Comparison of ENCODE assay signal across 7 mouse cellular contexts in the genomic region with DNA sequence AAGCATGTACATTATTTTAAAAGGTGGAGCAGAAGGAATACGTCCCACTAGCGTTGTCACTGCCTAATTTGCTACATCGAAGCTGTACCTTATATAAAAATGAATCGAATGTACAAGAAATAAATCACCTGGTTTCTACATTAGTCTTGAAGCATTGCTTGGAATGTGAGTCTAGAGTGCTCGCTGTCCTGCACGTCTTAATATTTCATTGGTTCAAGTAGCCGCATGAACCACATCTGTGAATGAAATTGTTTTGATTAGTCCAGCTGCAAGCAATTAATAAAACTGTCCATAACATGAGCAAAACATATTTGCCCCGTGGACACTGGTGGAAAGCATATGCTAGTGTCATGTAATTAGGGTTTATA.
DNase-seq lines count a peak whose midpoint lies in the region; ATAC-seq and TF ChIP-seq lines count a peak whose summit lies in the region.

No protein-coding gene starts in this region.

- H3K4me3 ChIP-seq in lung, embryonic 14.5 days (ENCODE audit: low read depth, low read length): peak overlapping the region; percentile 34
- H3K4me3 ChIP-seq in forebrain, embryonic 13.5 days: peak overlapping the region; percentile 59
- H3K4me3 ChIP-seq in intestine, postnatal 0 days (ENCODE audit: low read depth, low read length): peak overlapping the region; percentile 26
- H3K4me3 ChIP-seq in neural tube, embryonic 15.5 days (replicated peaks): peak overlapping the region; percentile 61

- H3K4me1 ChIP-seq in lung, embryonic 14.5 days (ENCODE audit: insufficient read depth): no peaks in the 10 kb centered on the region; the same call in 1 of the 2 replicates
- peaks cover 7% of the 10 kb centered on the region; the same call in 1 of the 2 replicates for H3K4me1 ChIP-seq in forebrain, embryonic 13.5 days
- H3K4me1 ChIP-seq in intestine, postnatal 0 days (replicated peaks; ENCODE audit: control insufficient read depth, insufficient read depth, low read length): no peaks in the 10 kb centered on the region
- peaks cover 9% of the 10 kb centered on the region for H3K4me1 ChIP-seq in neural tube, embryonic 15.5 days

- no peak overlapping the region for H3K27ac ChIP-seq in lung, embryonic 14.5 days (ENCODE audit: low read depth)
- H3K27ac ChIP-seq in forebrain, embryonic 13.5 days: no peak overlapping the region
- H3K27ac ChIP-seq in intestine, postnatal 0 days (ENCODE audit: low read depth, low read length): no peak overlapping the region
- H3K27ac ChIP-seq in neural tube, embryonic 15.5 days (replicated peaks): peak overlapping the region; percentile 76

- H3K9ac ChIP-seq in lung, embryonic 14.5 days: no peak overlapping the region
- H3K9ac ChIP-seq in forebrain, embryonic 13.5 days: peak overlapping the region; percentile 37; the same call in 1 of the 2 replicates
- H3K9ac ChIP-seq in intestine, postnatal 0 days (ENCODE audit: low read depth, low read length): no peak overlapping the region
- H3K9ac ChIP-seq in neural tube, embryonic 15.5 days (replicated peaks): peak overlapping the region; percentile 51

- 11% methylated on average over 8 of the region's 8 CpGs for WGBS in lung, embryonic 14.5 days
- 20% methylated on average over 8 of the region's 8 CpGs for WGBS in forebrain, embryonic 13.5 days
- 20% methylated on average over 8 of the region's 8 CpGs for WGBS in intestine, postnatal 0 days
- 9% methylated on average over 8 of the region's 8 CpGs for WGBS in neural tube, embryonic 15.5 days

- H3K27me3 ChIP-seq in lung, embryonic 14.5 days (ENCODE audit: insufficient read depth, low read length): no peaks in the 10 kb centered on the region
- H3K27me3 ChIP-seq in forebrain, embryonic 13.5 days: no peaks in the 10 kb centered on the region
- H3K27me3 ChIP-seq in intestine, postnatal 0 days (replicated peaks; ENCODE audit: control insufficient read depth, insufficient read depth, low read length): no peaks in the 10 kb centered on the region
- no peaks in the 10 kb centered on the region for H3K27me3 ChIP-seq in neural tube, embryonic 15.5 days (replicated peaks)

- no peaks in the 10 kb centered on the region for H3K36me3 ChIP-seq in lung, embryonic 14.5 days (ENCODE audit: insufficient read depth)
- H3K36me3 ChIP-seq in forebrain, embryonic 13.5 days (ENCODE audit: poor library complexity, severe bottlenecking): no peaks in the 10 kb centered on the region
- no peaks in the 10 kb centered on the region for H3K36me3 ChIP-seq in intestine, postnatal 0 days (ENCODE audit: control insufficient read depth, insufficient read depth)
- no peaks in the 10 kb centered on the region for H3K36me3 ChIP-seq in neural tube, embryonic 15.5 days

- no peak for TF ChIP-seq CTCF in lung, embryonic 14.5 days (IDR thresholded peaks at IDR 0.05; ENCODE audit: low read depth)
- no peak for TF ChIP-seq CTCF in intestine, postnatal 0 days (IDR thresholded peaks at IDR 0.05; ENCODE audit: low read depth)

- H3K9me3 ChIP-seq in lung, embryonic 14.5 days (ENCODE audit: low read depth, low read length): no peaks in the 10 kb centered on the region
- no peaks in the 10 kb centered on the region for H3K9me3 ChIP-seq in forebrain, embryonic 13.5 days (replicated peaks)
- no peaks in the 10 kb centered on the region for H3K9me3 ChIP-seq in intestine, postnatal 0 days (ENCODE audit: control insufficient read depth)
- no peaks in the 10 kb centered on the region for H3K9me3 ChIP-seq in neural tube, embryonic 15.5 days (replicated peaks)

- DNase-seq in lung, embryonic 14.5 days: peak; percentile 39
- DNase-seq in lung, postnatal 25 days (ENCODE audit: low spot score): no peak
- DNase-seq in frontal cortex, postnatal 14 days (ENCODE audit: low spot score in 2 of 2): no peak

- peak; percentile 13; the same call in 1 of the 2 replicates for ATAC-seq in lung, embryonic 14.5 days (ENCODE audit: insufficient read depth)
- no peak for ATAC-seq in forebrain, embryonic 13.5 days
- no peak for ATAC-seq in intestine, postnatal 0 days
- ATAC-seq in neural tube, embryonic 15.5 days (ENCODE audit: low FRiP score): peak; percentile 48
- no peak for ATAC-seq in erythroid progenitor cell, adult 5-6 weeks (replicated peaks; ENCODE audit: low FRiP score, poor library complexity, severe bottlenecking)

- peak overlapping the region; percentile 64 for H3K4me2 ChIP-seq in lung, embryonic 14.5 days
- peak overlapping the region; percentile 70 for H3K4me2 ChIP-seq in forebrain, embryonic 13.5 days
- H3K4me2 ChIP-seq in intestine, postnatal 0 days (replicated peaks; ENCODE audit: low read depth): peak overlapping the region; percentile 55
- H3K4me2 ChIP-seq in neural tube, embryonic 15.5 days: peak overlapping the region; percentile 68

Comparison
In these comparisons a context has a peak if more than half of its experiments do, and no peak if none do; other contexts are left out.
1. ATAC-seq: peak in lung, embryonic 14.5 days (single experiment) and neural tube, embryonic 15.5 days (single experiment); none in forebrain, embryonic 13.5 days (single experiment), intestine, postnatal 0 days (single experiment) and erythroid progenitor cell, adult 5-6 weeks (single experiment).
2. H3K9ac ChIP-seq: peak in forebrain, embryonic 13.5 days (single experiment) and neural tube, embryonic 15.5 days (single experiment); none in lung, embryonic 14.5 days (single experiment) and intestine, postnatal 0 days (single experiment).
3. Peak in every context shown above with its lines, with median percentiles within 50 percentile points of each other: H3K4me2 ChIP-seq and H3K4me3 ChIP-seq.